Mouse (Mus musculus) small intestine, adult 2 months (tissue): ENCODE measurements at regions not wholly inside any gene's neighbourhood (a gene's known extent, or its start where the extent isn't known, plus 50 kb on each side); places are given as distances from the start of the nearest gene placed in this dataset.

Source experiments
- H3K27ac ChIP-seq: fragments of 200-500 bp; 2 replicates; pipeline ENCODE4 v1.5.1; 2012; ENCODE audit warnings: low read depth, low read length, control low read depth, inconsistent platforms; ENCODE audit not compliant: insufficient read depth
- H3K27me3 ChIP-seq: fragments of 200-500 bp; 2 replicates; pipeline ENCODE4 v1.6.1; 2012; ENCODE audit warnings: mild to moderate bottlenecking, moderate library complexity, low read length, inconsistent platforms; ENCODE audit not compliant: control insufficient read depth, insufficient read depth
- H3K36me3 ChIP-seq: fragments of 200-500 bp; 2 replicates; pipeline ENCODE4 v1.6.1; 2012; ENCODE audit warnings: mild to moderate bottlenecking, low read length, control low read depth, inconsistent platforms; ENCODE audit not compliant: control insufficient read depth, insufficient read depth
- H3K4me1 ChIP-seq: fragments of 200-500 bp; 2 replicates; pipeline ENCODE4 v1.6.1; 2012; ENCODE audit warnings: low read length, inconsistent platforms, mixed read lengths; ENCODE audit not compliant: control insufficient read depth, insufficient read depth, insufficient read length
- H3K4me3 ChIP-seq: fragments of 200-500 bp; 2 replicates; pipeline ENCODE4 v1.5.1; 2012; ENCODE audit warnings: low read depth, mild to moderate bottlenecking, control low read depth, inconsistent platforms, low read length, moderate library complexity
- CTCF ChIP-seq: fragments of 200-500 bp; IDR thresholded peaks from 2 replicates; pipeline ENCODE4 v1.5.1; 2012; ENCODE audit warnings: low read depth, mild to moderate bottlenecking, control low read depth, inconsistent platforms, low read length, moderate library complexity, mixed read lengths; ENCODE audit not compliant: insufficient replicate concordance, insufficient read length; ENCODE audit errors: extremely low read depth
- POLR2A ChIP-seq: fragments of 200-500 bp; IDR thresholded peaks from 2 replicates; pipeline ENCODE4 v1.6.1; 2012; ENCODE audit warnings: low read depth, mild to moderate bottlenecking, control low read depth, inconsistent platforms, low read length, moderate library complexity
- WGBS: fragments of 180-500 bp; shearing (Covaris S2); methylation state at CpG from one replicate; pipeline ENCODE4 v1.1.7; 2018; 5-methylcytosine and 5-hydroxymethylcytosine counted together

DNA sequence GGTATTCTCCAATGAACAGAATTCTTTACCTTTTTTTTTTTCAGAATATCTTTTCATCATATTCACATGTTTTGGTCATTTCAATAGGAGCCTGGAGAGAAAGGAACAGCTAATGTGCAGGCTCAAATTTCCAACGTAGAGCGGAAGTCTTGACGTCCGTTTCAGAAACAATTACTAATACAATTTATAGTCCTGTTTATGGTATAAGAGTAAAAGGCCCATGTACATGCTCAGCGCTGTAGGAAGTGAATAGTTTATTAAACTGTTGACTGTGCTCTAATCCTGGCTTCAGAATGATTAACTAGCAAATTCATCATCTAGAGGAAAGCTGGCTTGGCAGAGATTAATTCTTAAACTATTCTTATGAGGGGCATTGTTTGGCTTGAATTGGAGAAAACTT lies 142.1 kb downstream of the Pik3r1 start:
- WGBS = 79% methylated on average over 5 of the region's 5 CpGs
- Histone ChIP-seq H3K27ac (no peak overlapping the region), H3K27me3 (0 out of 2 replicates have a peak, but pooled peaks cover 3% of the 10 kb centered on the region), H3K4me3 (no peak overlapping the region), H3K4me1 (peaks cover 7% of the 10 kb centered on the region; the same call in 1 of the 2 replicates), H3K36me3 (no peaks in the 10 kb centered on the region)
- TF ChIP-seq CTCF = no peak
- no peak for TF ChIP-seq POLR2A

- Histone ChIP-seq H3K27me3 (0 out of 2 replicates have a peak, but pooled peaks cover 3% of the 10 kb centered on the region), H3K4me1 (peaks cover 7% of the 10 kb centered on the region; the same call in 1 of the 2 replicates), H3K4me3 (no peak overlapping the region), H3K36me3 (no peaks in the 10 kb centered on the region), H3K27ac (no peak overlapping the region)
- TF ChIP-seq POLR2A (no peak), CTCF (no peak)
- 38% methylated on average over 5 of the region's 5 CpGs for WGBS
Measured at GRCm38 (mm10) chr13:101624179-101624581, 143.8 kb downstream of the Pik3r1 start.

DNA sequence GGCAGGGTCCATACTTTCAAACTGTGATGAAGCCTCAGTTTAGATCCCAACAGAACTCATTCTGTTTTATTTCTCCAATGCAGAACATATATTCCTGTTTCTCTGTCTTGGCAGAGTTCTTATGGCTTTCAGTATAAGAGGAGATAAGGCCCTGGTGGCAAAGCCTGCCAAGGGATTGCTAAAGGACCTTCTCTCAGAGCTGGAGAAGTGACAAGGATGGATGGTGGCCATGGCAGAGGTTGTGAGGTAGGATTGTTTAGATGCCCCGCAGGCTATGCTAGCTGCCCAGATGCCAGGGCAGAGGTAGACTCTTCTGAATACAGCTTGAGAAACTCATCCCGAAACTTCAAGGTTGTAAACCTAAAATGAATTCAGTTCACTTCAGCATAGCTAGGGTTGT lies 145.4 kb downstream of the Pik3r1 start:
- Histone ChIP-seq H3K4me1 (peaks cover 7% of the 10 kb centered on the region; the same call in 1 of the 2 replicates), H3K4me3 (no peak overlapping the region), H3K27me3 (0 out of 2 replicates have a peak, but pooled peaks cover 3% of the 10 kb centered on the region), H3K27ac (no peak overlapping the region), H3K36me3 (no peaks in the 10 kb centered on the region)
- TF ChIP-seq POLR2A (no peak), CTCF (no peak)
- 98% methylated on average over 2 of the region's 2 CpGs for WGBS

DNA sequence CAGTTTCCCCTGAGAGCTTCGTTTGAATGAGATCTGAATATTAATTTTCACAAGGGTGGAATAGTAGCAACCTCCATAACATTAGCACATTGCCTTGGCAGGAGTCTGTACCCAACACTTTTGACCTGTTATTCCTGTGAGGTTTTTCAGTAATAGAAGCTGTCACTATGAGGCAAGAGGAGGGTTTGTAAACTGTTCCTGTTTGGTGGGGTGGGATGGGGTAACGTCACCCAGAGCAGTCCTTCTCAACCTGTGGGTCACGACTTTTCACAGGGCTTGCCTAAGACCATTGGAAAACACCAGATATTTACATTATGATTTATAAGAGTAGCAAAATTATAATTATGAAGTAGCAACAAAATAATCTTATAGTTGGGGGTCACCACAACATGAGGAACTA lies 147.4 kb downstream of the Pik3r1 start:
- Histone ChIP-seq H3K27me3 (0 out of 2 replicates have a peak, but pooled peaks cover 3% of the 10 kb centered on the region), H3K4me1 (peaks cover 7% of the 10 kb centered on the region; the same call in 1 of the 2 replicates), H3K27ac (no peak overlapping the region), H3K36me3 (no peaks in the 10 kb centered on the region), H3K4me3 (no peak overlapping the region)
- WGBS = 90% methylated on average over 3 of the region's 3 CpGs
- no peak for TF ChIP-seq CTCF
- no peak for TF ChIP-seq POLR2A

GRCm38 (mm10) chr13:101619154-101619553 lies 148.9 kb downstream of the Pik3r1 start:
- H3K36me3 ChIP-seq = no peaks in the 10 kb centered on the region
- peaks cover 3% of the 10 kb centered on the region; the same call in 1 of the 2 replicates for H3K4me1 ChIP-seq
- 95% methylated on average over 1 of the region's 1 CpGs for WGBS
- H3K27me3 ChIP-seq = 0 out of 2 replicates have a peak, but pooled peaks cover 3% of the 10 kb centered on the region
- no peak overlapping the region for H3K4me3 ChIP-seq
- no peak for TF ChIP-seq POLR2A
- TF ChIP-seq CTCF = no peak
- no peak overlapping the region for H3K27ac ChIP-seq

DNA sequence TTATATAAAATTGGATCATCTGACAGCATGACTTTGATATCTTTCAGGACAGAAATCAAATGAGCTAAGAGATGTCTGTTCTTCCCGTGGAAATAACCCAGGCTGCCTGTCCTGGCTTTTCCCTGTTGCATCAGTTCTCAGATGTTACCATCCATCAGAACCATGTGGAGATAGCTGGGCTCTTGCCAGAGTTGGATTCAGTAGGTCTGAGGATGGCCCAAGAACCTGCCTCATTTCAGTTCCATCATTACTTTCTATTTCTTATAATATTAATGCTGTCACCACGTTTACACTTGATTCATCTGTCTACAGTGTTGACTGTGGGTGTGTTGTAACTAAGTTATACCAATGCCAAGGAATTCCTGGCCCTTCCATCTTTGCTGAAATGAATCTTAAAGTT lies 155.2 kb downstream of the Pik3r1 start:
- WGBS = 67% methylated on average over 2 of the region's 2 CpGs
- no peak overlapping the region for H3K27ac ChIP-seq
- TF ChIP-seq POLR2A = no peak
- no peak for TF ChIP-seq CTCF
- no peaks in the 10 kb centered on the region for H3K27me3 ChIP-seq
- H3K4me1 ChIP-seq = no peaks in the 10 kb centered on the region
- H3K4me3 ChIP-seq = no peak overlapping the region
- no peaks in the 10 kb centered on the region for H3K36me3 ChIP-seq

DNA sequence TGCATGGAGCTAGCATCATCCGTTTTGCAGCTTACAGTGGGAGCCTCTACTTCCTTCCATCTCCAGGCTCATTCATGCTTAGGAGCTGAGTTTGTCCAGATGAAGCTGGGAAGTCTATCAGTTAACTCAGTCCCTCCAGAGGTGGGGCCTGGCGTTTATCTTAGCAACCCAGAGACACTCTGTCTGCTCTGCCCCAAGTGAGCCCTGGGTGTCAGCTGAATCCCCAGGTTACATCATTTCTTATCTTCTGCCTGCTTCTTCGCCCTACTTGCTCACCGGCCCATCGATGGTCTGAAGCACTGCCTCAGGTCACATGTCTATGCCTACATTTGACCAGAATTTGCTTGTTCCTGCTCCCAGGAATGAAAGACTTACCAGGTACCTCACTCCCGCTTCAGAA lies 156.3 kb downstream of the Pik3r1 start:
- 91% methylated on average over 6 of the region's 6 CpGs for WGBS
- H3K27me3 ChIP-seq = no peaks in the 10 kb centered on the region
- no peak for TF ChIP-seq POLR2A

More for the DNA sequence above, 156.3 kb downstream of the Pik3r1 start:
- no peaks in the 10 kb centered on the region for H3K36me3 ChIP-seq
- H3K4me1 ChIP-seq = no peaks in the 10 kb centered on the region
- no peak overlapping the region for H3K27ac ChIP-seq
- no peak overlapping the region for H3K4me3 ChIP-seq
